Mouse (Mus musculus) lung, adult 18-20 months (tissue): ENCODE measurements around the gene Col1a2.

Experiments used
- DNase-seq, 2 experiments: peaks; one replicate each; pipeline ENCODE4 v3.0.0; 2022; ENCODE audit warnings: mixed read lengths in 2 of 2

Col1a2 gene

GRCm38 (mm10) chr6:4590089-4590488 is 85.5 kb downstream of the Col1a2 start:
- DNase-seq, result no peak
